Mouse (Mus musculus) kidney, postnatal 14 days (tissue): ENCODE results near the gene 1700025C18Rik.

Experiments used
- DNase-seq: peaks from one replicate; pipeline ENCODE4 v3.0.0; 2022; ENCODE audit warnings: mixed read lengths

1700025C18Rik gene

GRCm38 (mm10) chr2:165077055-165077454 is 13.5 kb downstream of the 1700025C18Rik start:
- DNase-seq = no peak

GRCm38 (mm10) chr2:165074937-165075336 is 15.6 kb downstream of the 1700025C18Rik start:
- peak; percentile 84 for DNase-seq

GRCm38 (mm10) chr2:165074081-165074884 is 16.3 kb downstream of the 1700025C18Rik start:
- DNase-seq = no peak

GRCm38 (mm10) chr2:165073381-165073781 is 17.2 kb downstream of the 1700025C18Rik start:
- no peak for DNase-seq

GRCm38 (mm10) chr2:165070096-165070816 is 20.3 kb downstream of the 1700025C18Rik start:
- peak; percentile 65 for DNase-seq

- DNase-seq = no peak
Observed at GRCm38 (mm10) chr2:165068806-165069205, 21.7 kb downstream of the 1700025C18Rik start.

- DNase-seq = peak; percentile 41
Observed at GRCm38 (mm10) chr2:165064489-165064888, 26.1 kb downstream of the 1700025C18Rik start.

- peak; percentile 39 for DNase-seq
Observed at GRCm38 (mm10) chr2:165061638-165062433, 28.7 kb downstream of the 1700025C18Rik start.

GRCm38 (mm10) chr2:165059961-165060360 is 30.6 kb downstream of the 1700025C18Rik start:
- DNase-seq = no peak

GRCm38 (mm10) chr2:165056377-165057085 is 34.0 kb downstream of the 1700025C18Rik start:
- DNase-seq = no peak

- DNase-seq = peak; percentile 64
Observed at GRCm38 (mm10) chr2:165055905-165056304, 34.6 kb downstream of the 1700025C18Rik start.

- peak; percentile 88 for DNase-seq
Observed at GRCm38 (mm10) chr2:165054888-165055852, 35.4 kb downstream of the 1700025C18Rik start, which contains the start of gene Cd40. Gene Cd40, plus strand, starts transcription at chr2:165055627.

- DNase-seq = no peak
Observed at GRCm38 (mm10) chr2:165051566-165051965, 39.0 kb downstream of the 1700025C18Rik start.

- no peak for DNase-seq
Observed at GRCm38 (mm10) chr2:165050826-165051548, 39.6 kb downstream of the 1700025C18Rik start.

- DNase-seq = no peak
Observed at GRCm38 (mm10) chr2:165049044-165049443, 41.5 kb downstream of the 1700025C18Rik start.

GRCm38 (mm10) chr2:165043729-165044128 is 46.8 kb downstream of the 1700025C18Rik start:
- DNase-seq = no peak

GRCm38 (mm10) chr2:165043090-165043636 is 47.4 kb downstream of the 1700025C18Rik start:
- DNase-seq = no peak

GRCm38 (mm10) chr2:165042126-165042525 is 48.4 kb downstream of the 1700025C18Rik start:
- DNase-seq = no peak

- DNase-seq = no peak
Observed at GRCm38 (mm10) chr2:165037415-165037814, 53.1 kb downstream of the 1700025C18Rik start.

- DNase-seq = no peak
Observed at GRCm38 (mm10) chr2:165035058-165035431, 55.5 kb downstream of the 1700025C18Rik start.
